Mouse (Mus musculus) bone marrow, adult 2 months (tissue): ENCODE results near the gene Mical2.

Experiments used
- CTCF ChIP-seq: fragments of 200-500 bp; IDR thresholded peaks from 2 replicates; pipeline ENCODE4 v1.5.1; 2011; ENCODE audit warnings: low read length, control low read depth; ENCODE audit not compliant: control insufficient read depth, insufficient read depth
- POLR2A ChIP-seq: fragments of 200-500 bp; IDR thresholded peaks from 2 replicates; pipeline ENCODE4 v1.6.1; 2011; ENCODE audit warnings: low read depth, mild to moderate bottlenecking, control low read depth, low read length, borderline replicate concordance; ENCODE audit not compliant: control insufficient read depth

- TF ChIP-seq CTCF, result no peak
- TF ChIP-seq POLR2A, result no peak
Observed at GRCm38 (mm10) chr7:112261121-112261520, 35.5 kb downstream of the Mical2 start.
